Mouse (Mus musculus): ENCODE measurements around the gene Bbs9.
A peak's percentile ranks its signal among the peaks of the same experiment; 100 is the strongest.

Bbs9 gene

DNA sequence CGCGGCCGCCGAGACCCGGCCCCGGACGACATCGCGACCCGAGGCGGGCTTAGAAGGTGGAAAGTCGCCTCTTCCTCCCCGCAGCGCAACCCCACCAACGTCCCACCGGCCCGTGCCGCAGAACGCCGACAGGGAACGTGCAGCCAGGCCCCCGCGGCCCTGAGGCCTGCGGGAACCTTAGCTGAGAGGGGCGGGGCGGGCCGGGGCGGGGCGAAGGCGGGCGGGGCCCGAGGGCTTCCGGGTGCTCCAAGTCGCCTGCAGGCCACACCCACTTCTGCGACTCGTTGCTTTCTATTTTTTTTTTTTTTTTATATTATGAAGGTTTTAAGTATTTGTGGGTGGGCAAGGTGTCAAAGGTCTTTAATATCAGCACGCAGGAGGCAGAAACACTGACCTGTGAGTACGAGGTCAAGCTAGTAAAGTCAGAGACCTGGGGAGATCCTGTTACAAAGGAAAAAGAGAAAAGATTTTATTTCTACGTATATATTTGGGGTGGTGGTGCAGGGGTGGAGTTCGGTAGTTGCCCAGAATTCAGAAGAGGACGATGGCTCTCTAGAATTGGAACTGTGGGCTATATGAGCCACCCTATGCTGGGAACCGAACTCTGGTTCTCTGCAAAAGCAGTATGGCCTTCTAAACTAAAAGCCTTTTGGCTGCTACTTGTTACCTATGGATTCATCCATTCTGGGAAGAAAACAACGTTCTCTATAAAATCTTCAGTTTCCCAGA lies 7.2 kb upstream of the Bbs9 start:
- DNase-seq (ENCODE audit: low spot score) = peak; percentile 46

DNA sequence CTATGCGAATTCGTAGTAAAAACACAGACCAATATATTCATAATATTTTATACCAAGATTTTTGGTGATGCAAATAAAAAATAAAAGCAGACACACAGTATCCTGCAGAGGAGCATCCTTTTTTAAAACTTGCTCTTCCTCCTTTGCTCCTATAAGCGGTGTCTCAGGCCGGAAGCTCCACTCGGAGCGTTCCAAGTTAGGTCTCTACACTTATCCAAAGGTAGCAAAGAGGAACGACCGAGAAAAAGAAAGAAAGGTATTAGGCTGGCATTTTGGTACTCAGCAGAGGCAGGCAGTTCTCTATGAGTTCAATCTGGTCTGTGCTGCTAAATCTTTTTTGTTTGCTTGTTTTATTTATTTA lies 6.6 kb upstream of the Bbs9 start:
- no peak for DNase-seq (ENCODE audit: low spot score)

DNA sequence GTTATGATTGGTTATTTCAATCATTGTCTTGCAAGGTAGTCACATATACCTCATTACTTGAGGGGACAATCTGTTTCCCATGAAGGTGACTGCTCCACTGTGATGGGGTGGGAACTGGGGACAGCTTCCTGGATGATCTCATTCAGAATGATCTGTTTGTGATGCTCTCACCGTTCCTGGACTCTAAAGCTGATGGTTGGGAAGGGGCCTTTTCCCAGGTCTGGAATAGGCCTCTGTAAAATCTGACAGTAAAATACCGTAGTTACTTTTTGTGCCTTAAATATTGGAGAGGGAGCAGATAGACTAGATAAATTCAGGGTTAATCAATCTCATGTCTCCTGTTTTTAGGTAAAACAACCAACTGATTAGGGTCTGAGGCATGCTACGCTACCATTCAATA lies 5.9 kb upstream of the Bbs9 start, which contains the start of gene Rp9:
Gene Rp9 (minus strand): TSS at position 101 of the 400 bp plus-strand sequence.
- DNase-seq (ENCODE audit: low spot score) = no peak

DNA sequence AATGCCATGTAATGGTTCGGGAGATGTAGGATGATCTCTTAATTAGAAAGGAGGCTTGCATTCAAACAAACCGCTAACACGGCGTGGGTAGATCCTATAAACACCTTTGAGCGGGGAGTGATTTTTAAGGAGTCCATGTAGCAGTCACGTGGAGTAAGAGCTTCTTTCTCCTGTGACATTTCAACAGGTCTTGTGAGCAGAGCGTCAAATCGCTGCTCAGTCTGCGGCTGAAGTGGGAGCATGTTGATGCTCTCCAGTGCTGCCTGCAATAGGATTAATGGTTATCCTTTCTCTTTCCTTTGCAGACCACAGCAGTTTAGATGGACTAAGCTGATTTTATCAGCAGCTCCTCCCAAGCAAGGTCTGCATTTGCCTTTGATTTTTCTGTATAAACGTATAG lies 750 bp downstream of the Bbs9 start:
- DNase-seq (ENCODE audit: low spot score) = no peak

DNA sequence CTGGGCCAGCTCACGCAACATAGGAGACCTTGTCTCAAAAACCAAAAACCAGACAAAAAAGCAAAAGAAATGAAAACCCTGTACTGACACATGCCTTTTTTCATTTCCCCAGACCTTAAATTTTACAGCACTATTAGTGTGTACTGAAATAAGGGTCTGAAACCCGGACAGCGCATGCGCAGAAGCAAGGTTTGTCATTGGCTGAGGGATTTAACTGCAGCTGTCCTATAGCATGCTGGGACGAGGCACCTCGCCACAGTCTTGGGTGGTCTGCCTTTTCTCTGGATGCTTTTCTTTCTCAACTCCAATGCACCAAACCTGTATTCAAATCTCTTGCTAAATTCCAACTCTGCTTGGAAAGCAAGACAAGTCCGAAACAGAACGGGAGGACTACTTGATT lies 3.4 kb downstream of the Bbs9 start:
- DNase-seq (ENCODE audit: low spot score) = no peak

DNA sequence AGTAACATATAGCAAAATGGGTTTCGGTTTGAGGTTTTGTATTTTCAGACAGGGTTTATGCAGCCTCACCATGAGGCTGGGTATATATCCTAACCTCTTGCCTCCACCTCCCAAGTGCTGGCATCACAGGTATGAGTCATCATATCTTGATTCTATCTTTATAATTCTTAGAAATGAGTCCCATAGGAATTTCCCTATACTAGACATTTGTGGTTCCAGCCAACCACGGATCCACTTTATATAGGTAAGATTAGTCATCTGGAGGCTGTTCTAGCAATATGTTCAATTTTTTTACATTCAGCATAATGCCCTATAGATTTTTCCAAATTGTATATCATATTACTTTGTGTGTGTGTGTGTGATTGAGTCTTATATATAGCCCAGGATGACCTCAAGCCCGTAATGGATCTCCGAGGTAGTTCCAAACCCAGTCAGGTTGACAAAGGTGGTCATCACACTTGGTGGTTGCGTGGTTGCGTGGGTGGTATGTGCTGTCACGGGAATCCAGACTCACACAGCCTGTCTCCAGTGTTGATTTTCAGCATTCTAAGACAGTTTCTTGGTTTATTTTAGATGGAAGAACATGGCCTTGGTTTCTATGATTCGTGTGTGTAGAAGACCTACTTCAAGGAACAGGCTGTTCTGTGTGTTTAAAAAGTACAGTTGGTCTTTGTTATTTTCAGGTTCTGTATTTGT lies 8.5 kb downstream of the Bbs9 start:
- no peak for DNase-seq (ENCODE audit: low spot score)

DNA sequence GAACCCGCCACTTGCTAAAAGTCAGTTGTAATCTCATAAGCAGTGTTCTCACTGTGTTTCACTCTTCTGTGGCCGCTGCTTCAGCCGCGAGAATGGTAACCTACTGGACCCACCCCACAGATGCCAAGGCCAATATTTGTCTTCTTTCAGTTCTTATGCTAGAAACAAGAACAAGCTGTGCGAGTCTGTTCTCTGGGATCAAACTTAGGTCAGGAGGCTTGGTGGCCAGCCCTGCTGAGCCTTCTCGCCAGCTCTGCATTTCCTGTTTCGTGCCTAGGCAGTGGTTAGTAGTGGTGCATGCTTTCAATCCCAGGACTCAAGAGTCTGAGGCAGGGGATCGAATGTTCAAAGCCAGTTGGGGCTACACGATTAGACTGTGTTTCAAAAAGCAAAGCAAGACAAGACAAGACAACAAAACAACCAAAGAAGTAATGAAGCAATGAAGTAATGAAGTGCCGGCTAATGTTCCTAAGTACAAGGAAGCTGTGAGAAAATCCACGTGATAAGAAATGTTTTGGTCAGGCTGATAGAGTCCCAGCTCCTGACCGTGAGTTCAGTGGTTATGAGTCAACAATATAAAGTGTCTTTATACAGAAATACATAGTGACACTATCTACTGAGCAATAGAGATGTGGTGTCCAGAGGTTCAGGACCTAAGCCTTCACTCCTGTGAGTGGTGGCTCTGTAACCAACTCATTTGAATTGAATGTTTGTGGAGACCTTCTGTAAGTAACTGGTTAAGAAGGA lies 9.2 kb downstream of the Bbs9 start:
- no peak for DNase-seq (ENCODE audit: low spot score)

DNA sequence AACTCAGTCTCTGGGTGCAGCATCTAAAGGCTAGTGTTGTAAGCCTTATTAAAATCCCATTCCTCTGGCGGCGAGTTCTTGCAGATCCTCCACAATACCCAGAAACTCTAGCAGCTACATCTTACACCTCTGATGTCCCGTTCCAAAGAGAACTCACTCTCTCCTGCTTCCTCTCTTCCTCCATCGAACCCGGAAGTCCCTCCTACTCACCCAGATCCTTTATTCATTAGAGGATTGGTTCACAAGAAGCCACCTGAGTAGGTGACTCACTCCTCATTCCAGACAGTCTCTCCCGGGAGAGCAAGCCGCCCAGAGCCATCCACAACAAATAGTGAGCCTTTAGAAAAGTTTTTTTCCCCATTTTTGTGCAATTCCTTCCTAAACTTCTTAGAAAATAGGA lies 10.7 kb downstream of the Bbs9 start:
- DNase-seq (ENCODE audit: low spot score) = no peak

DNA sequence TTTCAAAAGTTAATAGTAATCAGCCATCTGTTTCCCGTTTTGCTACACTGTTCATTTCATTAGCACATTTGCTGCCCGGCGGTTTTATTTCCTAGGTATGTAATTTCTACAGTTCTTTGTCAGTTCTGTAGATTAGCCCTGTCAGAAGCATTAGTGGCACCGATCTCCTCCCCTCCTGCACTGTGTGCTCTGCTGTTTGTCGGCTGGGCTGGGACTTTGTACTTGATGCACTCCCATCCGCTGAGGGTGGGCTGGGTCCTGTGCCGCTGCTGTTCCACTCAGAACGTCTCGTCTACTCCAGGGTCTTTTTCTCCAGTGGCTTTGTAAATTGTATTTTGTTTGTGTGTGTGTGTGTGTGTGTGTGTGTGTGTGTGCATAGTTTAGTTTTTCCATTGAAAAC lies 13.4 kb downstream of the Bbs9 start:
- no peak for DNase-seq (ENCODE audit: low spot score)

DNA sequence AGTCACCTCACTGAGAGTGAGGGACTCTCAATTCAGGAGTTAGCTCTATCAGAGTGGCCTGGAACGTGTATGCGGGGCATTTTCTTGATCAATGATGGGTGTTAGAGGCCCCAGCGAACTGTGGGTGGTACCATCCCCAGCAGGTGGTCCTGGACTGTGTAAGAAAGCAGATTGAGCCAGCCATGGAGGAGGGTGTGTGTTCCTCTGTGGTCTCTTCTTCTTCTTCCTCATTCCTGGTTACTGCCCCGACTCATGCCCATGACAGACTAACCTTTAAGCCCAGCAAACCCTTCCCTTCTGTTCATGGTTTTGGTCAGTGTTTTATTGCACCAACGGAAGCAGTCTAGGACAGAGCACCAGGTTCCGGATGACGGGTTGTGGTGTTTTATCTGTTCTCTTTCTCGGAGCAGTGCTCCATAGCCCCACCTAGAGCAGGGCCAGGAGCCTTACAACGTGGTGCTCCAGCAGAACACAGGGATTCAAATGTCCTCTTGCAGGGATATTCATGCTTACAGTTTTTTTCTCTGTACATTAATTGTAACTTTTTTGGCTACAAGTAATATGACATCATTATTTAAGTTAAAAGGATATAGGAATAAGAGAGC lies 18.8 kb downstream of the Bbs9 start:
- DNase-seq (ENCODE audit: low spot score) = no peak

DNA sequence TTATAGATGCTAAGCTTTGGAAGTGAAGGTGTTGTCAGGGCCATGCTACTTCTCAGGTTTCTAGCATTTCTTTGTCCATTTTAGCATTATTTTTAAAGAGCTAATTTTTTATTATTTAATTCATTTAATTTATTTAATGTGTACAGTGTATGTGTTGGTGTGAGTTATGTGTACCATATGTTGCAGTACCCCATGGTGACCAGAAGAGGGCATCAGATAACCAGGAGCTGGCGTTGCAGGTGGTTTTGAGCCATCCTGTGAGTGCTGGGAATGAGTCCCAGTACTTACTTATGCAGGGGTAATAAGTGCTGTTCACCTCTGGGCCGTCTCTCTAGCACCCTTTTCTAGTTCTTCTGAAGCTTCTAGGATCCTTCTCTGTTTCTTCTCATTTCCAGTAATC lies 19.6 kb downstream of the Bbs9 start:
- no peak for DNase-seq (ENCODE audit: low spot score)

DNA sequence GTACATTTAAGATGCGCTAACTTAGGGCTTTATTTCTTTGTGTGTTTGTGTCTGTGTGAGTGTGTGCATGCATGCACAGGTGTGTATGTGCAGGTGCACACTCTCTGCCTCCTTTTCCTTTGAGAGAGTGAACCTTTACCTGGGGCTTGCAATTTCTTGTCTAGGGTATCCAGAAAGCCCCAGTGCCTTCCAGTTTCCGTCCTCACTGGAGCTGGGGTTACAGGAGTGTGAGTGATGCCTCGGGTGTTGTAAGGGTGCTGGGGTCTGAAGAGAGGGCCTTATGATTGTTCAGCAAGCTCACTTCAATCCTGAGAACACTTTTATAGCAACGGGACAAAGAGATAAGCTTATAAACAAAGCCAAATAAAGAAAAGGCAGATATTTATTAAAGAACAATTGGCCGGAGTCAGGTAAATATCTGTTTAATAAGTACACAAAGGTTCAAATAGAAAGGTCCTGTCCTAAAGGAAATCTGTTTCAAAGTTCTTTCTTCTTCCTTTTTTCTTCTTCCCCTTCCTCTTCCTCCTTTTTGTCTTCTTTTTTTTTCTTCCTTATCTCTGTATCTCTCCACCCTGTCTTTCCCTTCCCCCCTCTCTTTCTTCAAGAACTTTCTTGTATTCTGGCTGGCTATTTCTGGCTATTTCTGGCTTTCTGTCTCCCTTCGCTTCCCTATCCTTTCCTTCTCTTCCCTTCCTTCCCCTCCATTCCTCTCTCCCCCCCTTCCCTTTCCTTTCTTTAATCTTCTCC lies 21.7 kb downstream of the Bbs9 start:
- no peak for DNase-seq (ENCODE audit: low spot score)

DNA sequence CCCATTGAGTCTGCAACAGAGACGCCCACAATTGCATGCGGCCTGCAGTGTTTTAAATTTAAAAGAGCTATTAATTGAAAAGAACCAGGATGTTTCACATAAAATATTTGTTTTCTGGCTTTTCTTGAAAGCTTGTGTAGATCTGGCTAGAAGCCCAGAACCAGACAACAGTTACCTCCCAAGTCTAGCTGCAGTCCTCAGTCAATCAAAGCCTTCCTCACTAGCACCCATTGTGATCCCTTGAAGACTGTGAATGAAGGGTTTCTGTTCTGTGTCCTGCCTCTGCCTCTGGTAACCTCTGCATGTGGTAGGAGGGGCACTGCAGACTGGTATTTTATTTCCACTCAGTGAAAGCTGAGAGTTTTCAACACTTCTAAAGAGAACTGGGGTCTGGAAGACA lies 27.5 kb downstream of the Bbs9 start:
- no peak for DNase-seq (ENCODE audit: low spot score)

DNA sequence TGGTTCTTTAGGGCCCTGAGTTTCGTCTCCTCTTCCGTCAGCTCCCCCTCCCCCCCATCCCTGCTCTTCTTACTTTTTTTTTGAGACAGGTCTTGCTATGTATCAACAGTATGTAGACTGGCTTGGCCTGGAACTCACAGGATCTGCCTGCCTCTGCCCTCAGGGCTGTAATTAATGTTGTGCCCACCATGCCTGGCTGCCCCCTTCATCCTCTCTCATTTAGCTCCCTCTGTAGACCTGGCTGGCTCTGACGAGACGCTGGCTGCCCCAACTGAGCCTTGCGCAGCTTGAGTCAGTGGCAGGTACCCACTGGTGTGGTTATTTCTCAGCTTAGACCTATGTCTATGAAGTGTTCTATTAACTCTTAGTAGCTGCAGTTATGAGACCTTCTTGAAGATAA lies 28.1 kb downstream of the Bbs9 start:
- DNase-seq (ENCODE audit: low spot score) = no peak

DNA sequence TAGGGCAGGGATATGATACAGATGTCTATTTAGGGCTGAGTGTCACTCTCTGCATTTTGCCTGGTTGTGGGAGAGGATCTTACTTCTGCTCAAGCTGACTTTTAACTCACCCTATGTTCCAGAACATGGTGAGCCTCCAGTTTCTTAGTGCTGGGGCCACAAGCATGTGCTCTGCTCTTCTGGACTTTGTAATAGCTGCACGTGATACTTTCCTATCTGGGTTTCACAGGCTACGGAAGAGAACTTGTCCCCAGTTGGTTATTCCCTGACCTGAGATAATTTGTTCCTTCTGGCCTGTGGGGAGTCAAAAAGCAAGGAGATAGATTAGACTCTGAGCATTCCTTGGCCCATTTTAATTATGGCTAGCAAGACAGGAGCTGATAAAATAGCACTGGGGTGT lies 30.1 kb downstream of the Bbs9 start:
- no peak for DNase-seq (ENCODE audit: low spot score)

DNA sequence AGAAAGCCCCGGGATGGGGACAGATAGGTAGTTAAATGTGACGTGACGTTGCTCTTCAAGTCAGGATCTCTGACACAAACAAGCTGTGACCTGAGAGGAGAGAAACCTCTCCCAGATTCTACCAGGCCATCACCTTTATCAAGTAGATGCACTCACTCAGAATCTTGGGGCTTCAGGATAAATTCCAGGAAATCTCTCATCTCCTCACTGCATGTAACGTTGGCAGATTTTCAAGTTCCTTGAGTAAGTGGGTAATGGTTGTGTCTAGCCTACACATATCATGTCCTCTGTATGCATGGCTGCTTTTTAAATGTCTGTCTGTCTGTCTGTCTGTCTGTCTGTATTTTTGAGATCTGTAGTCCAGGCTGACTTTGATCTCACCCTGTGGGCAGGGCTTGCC lies 39.6 kb downstream of the Bbs9 start:
- DNase-seq (ENCODE audit: low spot score) = no peak

DNA sequence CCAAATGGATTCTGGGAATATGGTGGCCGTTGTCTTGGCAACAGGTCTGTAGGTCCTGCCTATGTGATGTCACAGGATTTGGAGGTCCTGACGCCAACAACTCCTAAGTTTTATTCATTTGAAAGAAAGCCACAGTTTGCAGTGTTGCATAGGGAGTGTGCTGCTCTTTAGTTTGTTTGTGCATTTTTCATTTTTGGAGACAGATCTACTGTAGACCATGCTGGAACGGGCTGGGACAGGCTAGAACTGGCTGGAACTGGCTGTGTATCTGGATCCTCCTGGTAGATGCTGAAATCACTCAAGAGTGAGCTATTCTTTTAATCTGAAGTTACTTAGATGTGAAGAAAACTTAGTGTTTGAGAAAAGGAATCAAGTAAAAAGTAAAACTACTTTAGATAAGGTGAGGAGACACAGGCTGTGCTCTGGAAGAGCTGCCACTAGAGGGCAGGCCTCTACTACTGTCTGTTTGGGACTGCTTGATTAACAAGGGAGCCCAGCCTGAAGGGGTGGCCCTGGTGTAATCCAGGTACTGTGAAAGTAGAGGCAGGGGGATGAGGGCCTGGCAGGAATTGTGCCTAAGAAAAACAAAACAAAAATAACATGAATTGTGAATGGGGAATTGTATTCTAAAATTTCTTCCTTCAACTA lies 43.0 kb downstream of the Bbs9 start:
- DNase-seq (ENCODE audit: low spot score) = peak; percentile 17

DNA sequence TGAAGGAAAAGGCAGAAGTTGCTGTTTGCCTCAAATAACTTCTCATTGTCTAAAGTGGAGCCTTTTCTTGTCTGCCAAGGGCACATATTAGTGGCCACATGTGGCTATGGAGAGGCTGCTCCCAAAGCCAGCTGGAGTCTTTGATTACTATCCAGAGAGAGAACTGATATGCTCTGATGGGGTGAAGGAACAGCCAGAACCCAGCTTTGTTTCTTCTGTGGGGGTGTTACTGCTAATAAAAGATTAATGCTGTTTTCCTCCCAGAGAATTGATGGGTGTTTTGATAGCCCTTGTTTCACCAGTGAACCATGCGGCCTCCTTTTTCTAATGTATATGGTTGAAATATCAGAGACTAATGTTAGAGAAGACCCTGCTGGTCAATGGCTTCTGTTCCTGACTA lies 47.9 kb downstream of the Bbs9 start:
- DNase-seq (ENCODE audit: low spot score) = no peak

DNA sequence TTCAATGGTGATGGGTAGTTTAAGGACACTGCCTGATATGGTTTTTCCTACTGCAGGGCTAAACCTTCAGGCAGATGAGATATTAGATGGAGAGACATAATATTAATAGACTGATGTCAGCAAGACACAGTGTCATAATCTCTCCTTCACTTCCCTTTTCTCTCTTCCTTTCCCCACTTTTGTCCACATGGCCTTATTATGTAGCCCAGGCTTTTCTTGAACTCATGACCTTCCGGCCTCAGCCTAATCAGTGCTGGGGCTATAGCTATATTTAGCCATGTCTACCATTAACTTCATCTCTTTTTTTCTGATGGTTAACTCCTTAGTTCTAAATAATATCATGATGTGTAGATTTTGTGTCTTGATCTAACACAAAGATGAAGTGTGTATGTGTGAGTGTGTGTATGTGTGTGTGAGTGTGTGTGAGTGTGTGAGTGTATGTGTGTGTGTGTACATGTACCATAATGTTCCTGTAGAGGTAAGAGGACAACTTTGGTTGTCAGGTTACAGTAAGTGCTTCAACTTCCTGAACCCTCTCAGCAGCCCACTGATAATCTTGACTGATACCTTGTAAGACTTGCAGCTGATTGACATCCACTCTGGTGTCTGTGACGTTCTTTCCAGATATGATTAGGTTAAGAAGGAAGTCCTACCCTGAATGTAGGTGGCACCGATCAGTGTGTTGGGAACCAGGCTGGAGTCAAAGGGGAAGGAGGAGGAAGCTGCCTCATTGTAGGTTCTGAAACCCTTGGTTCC lies 55.4 kb downstream of the Bbs9 start:
- DNase-seq (ENCODE audit: low spot score) = no peak

DNA sequence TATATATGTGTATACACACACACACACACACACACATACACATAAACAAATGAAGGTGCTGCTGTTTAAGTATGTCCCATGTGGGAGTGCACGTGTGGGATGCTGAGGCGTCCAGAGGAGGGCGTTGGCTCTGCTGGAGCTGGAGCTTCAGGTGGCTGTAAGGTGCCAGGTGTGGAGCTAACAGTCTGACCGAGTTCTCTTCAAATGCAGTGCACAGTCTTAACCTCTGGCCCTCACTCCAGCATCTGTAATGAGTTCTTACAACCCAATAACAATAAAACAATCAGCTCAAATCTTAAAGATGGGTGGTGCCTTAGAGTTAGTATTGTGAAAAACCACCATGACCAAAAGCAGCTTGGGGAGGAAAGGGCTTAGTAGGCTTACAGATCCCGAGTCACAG lies 56.6 kb downstream of the Bbs9 start:
- no peak for DNase-seq (ENCODE audit: low spot score)

All from ovary, postnatal 14 days (tissue).